Mouse (Mus musculus): ENCODE data around the gene Olfr461. TPM values are rescaled to one million over a fixed set of nuclear protein-coding genes. Genes with fewer than 3 reads are reported as not detected.
"Not testable (repeated sequence)": the region's sequence is repeated elsewhere in the genome, so short reads cannot be mapped to it uniquely, and the experiment has no call there.

Gene Olfr461
- total RNA-seq (2012; rRNA removed) (not detected in 2 replicates), polyA plus RNA-seq (2012; ENCODE audit: insufficient read depth in 1 of 2, insufficient read length in 2 of 2, low read depth in 1 of 2, low replicate concordance in 2 of 2, missing spikeins in 1 of 2) (not detected)

- H3K4me3 ChIP-seq (ENCODE audit: control insufficient read depth in 1 of 2, insufficient read depth in 1 of 2, low read depth in 2 of 2, low read length in 2 of 2) = no peak within 1 kb of the TSS
- no peak within 1 kb of the TSS for H3K9ac ChIP-seq (ENCODE audit: control insufficient read depth, low read depth, low read length, poor library complexity, severe bottlenecking)
- H3K79me2 ChIP-seq (ENCODE audit: control insufficient read depth, insufficient read depth, low read length, poor library complexity) = no peaks in the 10 kb centered on the region
- H3K27ac ChIP-seq (ENCODE audit: control insufficient read depth, low read depth, low read length) = no peak within 1 kb of the TSS
- no peaks in the 10 kb centered on the region for H3K4me1 ChIP-seq (ENCODE audit: control insufficient read depth in 1 of 2, insufficient read depth in 2 of 2, low read length in 2 of 2)
- TF ChIP-seq UBTF (IDR thresholded peaks at IDR 0.05; ENCODE audit: borderline replicate concordance, insufficient read depth, low read depth, low read length) = no peak
- TF ChIP-seq GABPA (IDR thresholded peaks at IDR 0.05; ENCODE audit: low read depth, low read length) = no peak
- no peak for TF ChIP-seq MAZ (IDR thresholded peaks at IDR 0.05; ENCODE audit: low read depth, low read length)
- no peak for TF ChIP-seq EP300 (IDR thresholded peaks at IDR 0.05; ENCODE audit: low read depth in 1 of 2, low read length in 2 of 2)
- TF ChIP-seq NRF1 (IDR thresholded peaks at IDR 0.05; ENCODE audit: insufficient read depth, low read depth, low read length, poor library complexity, severe bottlenecking) = no peak
- TF ChIP-seq SMC3 (IDR thresholded peaks at IDR 0.05; ENCODE audit: low read depth, low read length) = no peak
- TF ChIP-seq CHD1 (IDR thresholded peaks at IDR 0.05; ENCODE audit: low read depth, low read length) = no peak
- no peak for TF ChIP-seq POLR2AphosphoS5 (IDR thresholded peaks at IDR 0.05; ENCODE audit: borderline replicate concordance, low read depth, low read length)
- no peak for TF ChIP-seq ZC3H11A (IDR thresholded peaks at IDR 0.05; ENCODE audit: low read depth, low read length)
- no peak for TF ChIP-seq MEF2A (IDR thresholded peaks at IDR 0.05; ENCODE audit: extremely low read depth, insufficient replicate concordance, low read depth, low read length, poor library complexity, severe bottlenecking)
- no peak for TF ChIP-seq BHLHE40 (IDR thresholded peaks at IDR 0.05; ENCODE audit: borderline replicate concordance, low read depth, low read length)
- TF ChIP-seq SIN3A (IDR thresholded peaks at IDR 0.05; ENCODE audit: low read length) = no peak
- no peaks in the 10 kb centered on the region for H3K36me3 ChIP-seq (ENCODE audit: control insufficient read depth in 1 of 2, insufficient read depth in 2 of 2, low read length in 2 of 2)
- no peak for DNase-seq (ENCODE audit: low read depth, low spot score)
- H3K9me3 ChIP-seq (replicated peaks; ENCODE audit: insufficient read depth, low read length) = no peaks in the 10 kb centered on the region
- H3K27me3 ChIP-seq (ENCODE audit: control insufficient read depth in 1 of 2, insufficient read depth in 2 of 2, low read length in 2 of 2) = no peaks in the 10 kb centered on the region; a peak in 1 of 4 replicates
These were observed at the start of gene Olfr461 for GRCm38 (mm10) chr6:40554950-40555349. Olfr461 (minus strand) TSS chr6:40555050.

- H3K36me3 ChIP-seq (ENCODE audit: control insufficient read depth in 1 of 2, insufficient read depth in 2 of 2, low read length in 2 of 2); H3K9ac ChIP-seq (ENCODE audit: control insufficient read depth, low read depth, low read length, poor library complexity, severe bottlenecking); H3K4me1 ChIP-seq (ENCODE audit: control insufficient read depth in 1 of 2, insufficient read depth in 2 of 2, low read length in 2 of 2); H3K27me3 ChIP-seq (ENCODE audit: control insufficient read depth in 1 of 2, insufficient read depth in 2 of 2, low read length in 2 of 2); DNase-seq (ENCODE audit: low read depth, low spot score); H3K27ac ChIP-seq (ENCODE audit: control insufficient read depth, low read depth, low read length); H3K4me3 ChIP-seq (ENCODE audit: control insufficient read depth in 1 of 2, insufficient read depth in 1 of 2, low read depth in 2 of 2, low read length in 2 of 2); H3K9me3 ChIP-seq (replicated peaks; ENCODE audit: insufficient read depth, low read length); H3K79me2 ChIP-seq (ENCODE audit: control insufficient read depth, insufficient read depth, low read length, poor library complexity): not testable (repeated sequence)
These were observed 43.7 kb upstream of the Olfr461 start for GRCm38 (mm10) chr6:40598546-40598945.
